Mouse (Mus musculus) liver, embryonic 11.5 days (tissue): ENCODE results near the gene Sgk2. TPM values are rescaled to one million over a fixed set of nuclear protein-coding genes. Genes with fewer than 3 reads are reported as not detected.

Experiments
- ATAC-seq: fragments of 200-750 bp; cut with Nextera tagmentation; replicated peaks from 2 replicates; pipeline ENCODE4 v1.8.0; 2017; ENCODE audit warnings: moderate number of reproducible peaks, mild to moderate bottlenecking, moderate TSS enrichment, moderate library complexity; ENCODE audit not compliant: low FRiP score
- DNase-seq: peaks from one replicate; pipeline ENCODE4 v3.0.0-alpha.2; 2017; ENCODE audit warnings: low spot score
- H3K27ac ChIP-seq: fragments of 300-500 bp; sonication (generic); 2 replicates; pipeline ENCODE4 v1.5.1; 2014; ENCODE audit warnings: mild to moderate bottlenecking, low read depth, low read length, control low read depth
- H3K27me3 ChIP-seq: fragments of 300-500 bp; sonication (generic); replicated peaks from 2 replicates; pipeline ENCODE4 v1.6.1; 2014; ENCODE audit warnings: low read length, mixed read lengths; ENCODE audit not compliant: control insufficient read depth, insufficient read depth
- H3K36me3 ChIP-seq: fragments of 300-500 bp; sonication (generic); 2 replicates; pipeline ENCODE4 v1.6.1; 2014; ENCODE audit warnings: mild to moderate bottlenecking, low read length, moderate library complexity, mixed read lengths; ENCODE audit not compliant: control insufficient read depth, insufficient read depth
- H3K4me1 ChIP-seq: fragments of 300-500 bp; sonication (generic); replicated peaks from 2 replicates; pipeline ENCODE4 v1.6.1; 2014; ENCODE audit warnings: low read length, mixed read lengths; ENCODE audit not compliant: control insufficient read depth, insufficient read depth
- H3K4me2 ChIP-seq: fragments of 300-500 bp; sonication (generic); 2 replicates; pipeline ENCODE4 v1.6.1; 2014; ENCODE audit warnings: mild to moderate bottlenecking, control low read depth, moderate library complexity
- H3K4me3 ChIP-seq: fragments of 300-500 bp; sonication (generic); 2 replicates; pipeline ENCODE4 v1.5.1; 2014; ENCODE audit warnings: low read depth, low read length, control low read depth
- H3K9ac ChIP-seq: fragments of 300-500 bp; sonication (generic); 2 replicates; pipeline ENCODE4 v1.6.1; 2014; ENCODE audit warnings: low read depth, low read length, control low read depth
- H3K9me3 ChIP-seq: fragments of 300-500 bp; sonication (generic); 2 replicates; pipeline ENCODE4 v1.6.1; 2016; ENCODE audit warnings: low read length, inconsistent platforms, mixed read lengths; ENCODE audit not compliant: control insufficient read depth
- WGBS: fragments of 180-500 bp; shearing (Covaris S2); extraction: QIAGEN DNeasy Blood & Tissue Kit; methylation state at CpG from one replicate; pipeline ENCODE4 v1.1.7; 2014; 5-methylcytosine and 5-hydroxymethylcytosine counted together
- polyA plus RNA-seq: library from polyadenylated mRNA; unstranded; fragments of >200 nt; fragmentation: Nextera tagmentation; extraction: Ambion mirVana; gene quantifications from 2 replicates; pipeline ENCODE4 v1.2.1, GENCODE M21; 2014

Gene Sgk2
- polyA plus RNA-seq = 2.8 and 3.3 TPM in 2 replicates

DNA sequence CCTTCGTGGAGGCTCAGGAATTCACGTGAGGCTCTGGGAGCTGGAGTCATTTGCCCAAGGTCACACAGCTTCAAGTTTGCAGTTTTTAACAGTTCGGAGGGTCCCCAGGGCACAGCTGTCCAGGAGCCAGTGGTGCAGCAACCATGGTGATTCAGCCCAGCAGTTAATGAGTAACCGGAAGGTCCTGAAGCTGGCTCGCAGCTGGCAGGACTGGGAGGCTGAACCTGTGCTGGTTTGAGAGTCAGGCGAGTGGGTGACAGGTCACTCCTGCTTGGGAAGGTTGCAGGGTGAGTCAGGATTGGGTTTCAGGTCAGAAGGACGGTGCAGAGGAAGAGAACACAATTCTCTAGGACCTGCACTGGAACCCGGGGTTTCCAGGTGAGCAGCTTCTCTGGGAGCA lies at the start of gene Sgk2:
Gene Sgk2, plus strand, starts transcription at position 113 of the 400 bp plus-strand sequence.
- Histone ChIP-seq H3K27ac (0 out of 2 replicates have a peak within 1 kb of the TSS, but pooled peaks have one; percentile 13), H3K9ac (no peak within 1 kb of the TSS), H3K4me1 (no peaks in the 10 kb centered on the region), H3K9me3 (no peaks in the 10 kb centered on the region), H3K27me3 (no peaks in the 10 kb centered on the region), H3K4me3 (no peak within 1 kb of the TSS), H3K4me2 (no peak within 1 kb of the TSS), H3K36me3 (no peaks in the 10 kb centered on the region)
- DNase-seq (no peak), ATAC-seq (peak; percentile 67; the same call in 1 of the 2 replicates)
- 54% methylated on average over 8 of the region's 8 CpGs for WGBS

DNA sequence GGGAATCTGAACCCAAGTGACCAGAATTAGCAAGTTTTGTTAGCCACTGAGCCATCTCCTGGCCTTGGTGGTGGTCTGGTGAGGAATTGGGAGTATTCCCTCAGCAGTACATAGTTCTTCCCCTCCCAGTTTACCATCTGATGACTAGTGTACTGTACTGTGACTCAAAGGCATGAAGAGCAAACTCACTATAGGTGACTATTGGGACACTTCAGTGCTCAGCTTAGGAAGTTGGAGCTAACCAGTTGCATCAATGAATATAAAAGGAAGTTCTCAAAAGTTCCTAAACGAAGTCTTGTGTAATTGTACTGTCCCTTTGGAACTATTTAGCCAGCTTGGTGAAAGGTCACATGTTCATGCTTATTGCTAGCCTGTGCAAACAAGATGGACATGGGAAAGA lies 47.6 kb upstream of the Sgk2 start:
- H3K4me2 ChIP-seq = no peak overlapping the region
- H3K9me3 ChIP-seq = no peaks in the 10 kb centered on the region
- H3K4me1 ChIP-seq = 0 out of 2 replicates have a peak, but pooled peaks cover 2% of the 10 kb centered on the region
- ATAC-seq = no peak
- 75% methylated on average over 1 of the region's 1 CpGs for WGBS
- peaks cover 18% of the 10 kb centered on the region for H3K36me3 ChIP-seq
- no peak overlapping the region for H3K9ac ChIP-seq
- peaks cover 24% of the 10 kb centered on the region for H3K27me3 ChIP-seq
- no peak for DNase-seq
- H3K27ac ChIP-seq = no peak overlapping the region
- no peak overlapping the region for H3K4me3 ChIP-seq

DNA sequence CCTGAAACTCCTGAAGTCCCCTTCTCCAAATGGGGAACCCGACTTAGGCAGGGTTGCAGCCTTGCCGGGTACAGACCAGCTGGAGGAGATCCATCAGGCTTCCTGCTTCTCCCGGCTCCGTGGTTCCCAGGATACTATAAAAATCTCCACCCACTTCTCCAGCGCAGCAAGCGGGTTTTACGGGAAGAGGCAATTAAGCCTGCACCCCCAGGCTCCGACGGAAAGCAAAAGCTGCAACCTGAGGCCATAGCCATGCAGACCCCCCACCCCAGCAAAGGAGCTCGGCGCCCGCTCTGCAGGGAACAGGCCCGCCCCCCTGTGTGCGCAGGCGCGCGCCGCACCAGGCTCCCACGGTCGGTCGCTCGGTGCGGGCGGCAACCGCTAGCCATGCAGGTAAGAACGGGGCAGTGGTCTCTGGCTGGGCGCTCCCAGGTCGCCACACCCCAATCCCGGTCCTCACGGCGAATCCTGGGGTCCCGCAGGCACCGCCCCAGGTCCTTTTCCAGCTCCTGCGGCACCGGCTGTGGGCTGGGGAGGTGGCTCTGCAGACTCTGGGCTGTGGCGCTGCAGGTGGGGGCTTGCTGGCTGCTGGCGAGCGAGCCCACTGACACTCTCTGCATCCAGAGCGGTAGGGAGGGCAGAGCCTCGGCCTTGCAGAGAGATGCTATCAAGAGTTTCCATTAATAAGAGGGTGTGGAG lies 43.8 kb upstream of the Sgk2 start, which contains the start of gene L3mbtl1:
Gene L3mbtl1, plus strand, starts transcription at position 325 of the 699 bp plus-strand sequence.
- peak; percentile 50 for DNase-seq
- Histone ChIP-seq H3K4me2 (peak within 1 kb of the TSS; percentile 88), H3K4me3 (peak within 1 kb of the TSS; percentile 48), H3K4me1 (peaks cover 5% of the 10 kb centered on the region; the same call in 1 of the 2 replicates), H3K9me3 (no peaks in the 10 kb centered on the region), H3K9ac (peak within 1 kb of the TSS; percentile 55; the same call in 1 of the 2 replicates), H3K27ac (no peak within 1 kb of the TSS), H3K27me3 (peaks cover 26% of the 10 kb centered on the region), H3K36me3 (peaks cover 4% of the 10 kb centered on the region; the same call in 1 of the 2 replicates)
- under 1% methylated on average over 40 of the region's 40 CpGs for WGBS
- ATAC-seq = 0 out of 2 replicates have a peak, but pooled peaks have one; percentile 24

DNA sequence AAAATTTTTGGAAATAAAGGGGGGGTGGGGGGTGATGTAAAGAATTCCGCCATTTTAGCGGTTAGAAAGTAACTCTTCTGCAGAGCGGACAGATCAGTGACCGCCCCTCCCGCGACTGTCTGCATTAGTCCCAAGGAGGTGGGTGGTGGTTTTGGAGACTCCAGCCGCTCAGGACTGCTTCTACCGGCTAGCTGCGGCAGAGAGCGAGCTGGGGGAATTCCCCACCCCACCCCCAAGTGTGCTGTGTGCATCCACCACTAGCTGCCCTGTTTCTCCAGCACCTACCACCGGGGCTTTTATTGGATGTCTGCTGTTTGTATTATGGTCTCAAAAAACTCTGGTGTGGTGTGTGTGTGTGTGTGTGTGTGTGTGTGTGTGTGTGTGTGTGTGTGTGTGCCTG lies 43.2 kb upstream of the Sgk2 start:
- peaks cover 26% of the 10 kb centered on the region for H3K27me3 ChIP-seq
- no peak overlapping the region for H3K9ac ChIP-seq
- H3K9me3 ChIP-seq = no peaks in the 10 kb centered on the region
- peak overlapping the region; percentile 48; the same call in 1 of the 2 replicates for H3K4me3 ChIP-seq
- H3K4me1 ChIP-seq = peaks cover 5% of the 10 kb centered on the region; the same call in 1 of the 2 replicates
- 8% methylated on average over 11 of the region's 11 CpGs for WGBS
- H3K36me3 ChIP-seq = no peaks in the 10 kb centered on the region
- DNase-seq = no peak
- H3K27ac ChIP-seq = no peak overlapping the region
- ATAC-seq = no peak
- peak overlapping the region; percentile 88 for H3K4me2 ChIP-seq

DNA sequence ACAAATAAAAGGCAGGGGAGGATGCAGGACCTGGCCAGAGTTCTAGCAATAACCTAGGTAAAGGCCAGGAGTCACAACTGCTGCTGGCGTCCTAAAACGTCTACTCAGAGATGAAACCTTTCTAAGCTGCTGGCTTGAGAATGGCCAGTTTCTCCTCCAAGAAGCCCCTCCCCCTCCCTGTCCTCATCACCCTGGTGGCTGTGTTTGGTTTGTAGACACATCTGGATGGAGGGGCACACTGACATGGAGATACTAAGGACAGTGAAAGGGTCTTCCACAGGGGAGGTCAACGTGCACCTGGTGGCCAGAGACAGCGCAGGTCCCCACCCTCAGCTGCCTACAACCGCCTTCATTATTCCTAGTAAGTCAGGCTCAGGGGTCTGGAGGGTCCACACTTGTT lies 40.2 kb upstream of the Sgk2 start:
- H3K4me3 ChIP-seq = no peak overlapping the region
- DNase-seq (no peak), ATAC-seq (no peak)
- 76% methylated on average over 5 of the region's 5 CpGs for WGBS
- no peak overlapping the region for H3K27ac ChIP-seq
- H3K9me3 ChIP-seq = no peaks in the 10 kb centered on the region
- peaks cover 5% of the 10 kb centered on the region; the same call in 1 of the 2 replicates for H3K4me1 ChIP-seq
- H3K4me2 ChIP-seq = no peak overlapping the region
- H3K36me3 ChIP-seq = no peaks in the 10 kb centered on the region
- H3K27me3 ChIP-seq = peaks cover 21% of the 10 kb centered on the region
- no peak overlapping the region for H3K9ac ChIP-seq

DNA sequence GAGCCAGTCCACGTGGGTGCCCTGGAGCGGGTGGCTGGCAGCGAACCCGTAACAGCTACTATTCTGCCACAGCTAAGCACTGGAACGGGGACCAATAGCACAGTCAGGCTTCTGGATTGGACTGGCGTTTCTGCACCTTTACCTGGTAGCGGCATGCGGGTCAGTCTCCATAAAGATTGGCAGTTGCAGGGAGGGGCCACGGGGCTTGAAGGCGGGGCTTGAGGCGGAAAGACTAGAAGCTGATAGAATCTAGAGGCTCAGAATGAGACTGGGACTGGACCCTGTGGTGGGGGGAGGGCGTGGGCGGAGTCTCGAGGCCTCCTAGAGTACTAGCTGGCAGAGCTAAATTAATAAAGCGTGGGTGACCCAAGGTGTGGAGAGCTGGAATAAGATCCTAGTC lies 39.4 kb upstream of the Sgk2 start:
- Histone ChIP-seq H3K36me3 (no peaks in the 10 kb centered on the region), H3K4me1 (peaks cover 5% of the 10 kb centered on the region; the same call in 1 of the 2 replicates), H3K4me3 (peak overlapping the region; percentile 20; the same call in 1 of the 2 replicates), H3K27me3 (peaks cover 20% of the 10 kb centered on the region), H3K27ac (no peak overlapping the region), H3K9me3 (no peaks in the 10 kb centered on the region), H3K9ac (peak overlapping the region; percentile 20; the same call in 1 of the 2 replicates), H3K4me2 (peak overlapping the region; percentile 59)
- ATAC-seq = 0 out of 2 replicates have a peak, but pooled peaks have one; percentile 39
- 41% methylated on average over 15 of the region's 15 CpGs for WGBS
- DNase-seq = no peak

DNA sequence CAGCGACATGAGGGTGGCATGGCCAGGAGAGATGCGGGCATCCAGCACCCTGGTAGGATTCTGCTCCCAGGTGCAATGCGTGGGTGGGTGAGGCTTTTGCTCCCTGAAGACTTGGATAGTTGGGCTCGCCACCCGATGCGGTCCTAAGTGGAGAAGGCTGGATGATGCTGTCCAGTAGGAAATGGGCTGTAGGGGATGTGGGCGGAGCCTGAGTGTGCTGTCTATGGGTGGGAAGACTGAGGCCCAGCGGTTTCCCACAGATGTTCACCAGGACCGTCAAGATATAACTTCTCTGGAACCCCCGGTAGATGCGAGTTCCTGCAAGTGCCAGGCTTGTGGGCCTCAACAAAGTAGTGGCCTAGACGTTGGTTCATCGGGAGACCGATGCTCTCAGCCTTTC lies 38.9 kb upstream of the Sgk2 start:
- peak overlapping the region; percentile 20; the same call in 1 of the 2 replicates for H3K9ac ChIP-seq
- H3K4me2 ChIP-seq = peak overlapping the region; percentile 59
- DNase-seq (no peak), ATAC-seq (peak; percentile 52)
- no peak overlapping the region for H3K27ac ChIP-seq
- H3K36me3 ChIP-seq = no peaks in the 10 kb centered on the region
- H3K4me1 ChIP-seq = peaks cover 5% of the 10 kb centered on the region; the same call in 1 of the 2 replicates
- no peaks in the 10 kb centered on the region for H3K9me3 ChIP-seq
- peak overlapping the region; percentile 20; the same call in 1 of the 2 replicates for H3K4me3 ChIP-seq
- peaks cover 16% of the 10 kb centered on the region for H3K27me3 ChIP-seq
- 50% methylated on average over 14 of the region's 14 CpGs for WGBS

DNA sequence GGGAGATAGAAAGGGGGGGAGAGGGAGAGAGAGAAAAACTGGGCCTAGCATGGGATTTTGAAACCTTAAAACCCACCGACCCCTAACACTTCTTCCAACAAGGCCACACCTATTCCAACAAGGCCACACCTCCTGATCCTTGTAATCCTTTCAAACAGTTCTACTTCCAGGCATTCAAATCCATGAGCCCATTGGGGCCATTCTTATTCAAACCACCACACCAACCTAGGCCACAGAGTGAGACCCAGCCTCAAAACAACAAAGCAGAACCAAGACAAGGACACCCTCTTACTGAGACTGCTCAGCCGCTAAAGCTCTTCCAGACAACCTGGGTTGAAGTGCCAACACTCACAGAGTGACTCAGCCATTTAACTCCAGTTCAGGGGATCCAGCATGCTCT lies 36.4 kb upstream of the Sgk2 start:
- Histone ChIP-seq H3K4me1 (peaks cover 3% of the 10 kb centered on the region; the same call in 1 of the 2 replicates), H3K9ac (no peak overlapping the region), H3K4me2 (no peak overlapping the region), H3K9me3 (no peaks in the 10 kb centered on the region), H3K27ac (no peak overlapping the region), H3K36me3 (no peaks in the 10 kb centered on the region), H3K27me3 (peaks cover 2% of the 10 kb centered on the region; the same call in 1 of the 2 replicates), H3K4me3 (no peak overlapping the region)
- DNase-seq = no peak
- WGBS = 80% methylated on average over 2 of the region's 2 CpGs
- ATAC-seq = no peak
